Mouse (Mus musculus) ES-Bruce4 (cell line): Measurements from ENCODE around the gene Gm45618.

Source experiments
- CTCF ChIP-seq: IDR thresholded peaks from one replicate; pipeline ENCODE4 v1.8.1; 2011; ENCODE audit warnings: low read depth, low read length
- EP300 ChIP-seq: IDR thresholded peaks from 2 replicates; pipeline ENCODE4 v1.6.1; 2011; ENCODE audit warnings: low read depth, low read length; ENCODE audit not compliant: insufficient read depth
- POLR2A ChIP-seq: IDR thresholded peaks from one replicate; pipeline ENCODE4 v1.8.1; 2011; ENCODE audit warnings: low read length; ENCODE audit not compliant: insufficient read depth

- TF ChIP-seq CTCF = no peak
- no peak for TF ChIP-seq POLR2A
- no peak for TF ChIP-seq EP300
These were observed 27.5 kb downstream of the Gm45618 start for GRCm38 (mm10) chr7:142092991-142093390.
